Mouse (Mus musculus) liver, embryonic 13.5 days (tissue): Measurements from ENCODE around the gene Dglucy. TPM values are rescaled to one million over a fixed set of nuclear protein-coding genes. Genes with fewer than 3 reads are reported as not detected.

Source experiments
- ATAC-seq: fragments of 200-750 bp; cut with Nextera tagmentation; 2 replicates; pipeline ENCODE4 v1.8.0; 2017; ENCODE audit warnings: low read depth, mild to moderate bottlenecking, moderate number of reproducible peaks, moderate library complexity
- DNase-seq: peaks from one replicate; pipeline ENCODE4 v3.0.0; 2022
- H3K27ac ChIP-seq: fragments of 300-500 bp; sonication (generic); 2 replicates; pipeline ENCODE4 v1.5.1; 2015; ENCODE audit warnings: moderate library complexity, mild to moderate bottlenecking, inconsistent platforms
- H3K27me3 ChIP-seq: fragments of 300-500 bp; sonication (generic); 2 replicates; pipeline ENCODE4 v1.6.1; 2015; ENCODE audit warnings: mild to moderate bottlenecking, inconsistent platforms
- H3K36me3 ChIP-seq: fragments of 300-500 bp; sonication (generic); 2 replicates; pipeline ENCODE4 v1.6.1; 2015; ENCODE audit warnings: mild to moderate bottlenecking, inconsistent platforms
- H3K4me1 ChIP-seq: fragments of 300-500 bp; sonication (generic); replicated peaks from 2 replicates; pipeline ENCODE4 v1.6.1; 2015; ENCODE audit warnings: inconsistent platforms
- H3K4me2 ChIP-seq: fragments of 300-500 bp; sonication (generic); 2 replicates; pipeline ENCODE4 v1.6.1; 2015; ENCODE audit warnings: inconsistent platforms, mild to moderate bottlenecking, moderate library complexity
- H3K4me3 ChIP-seq: fragments of 300-500 bp; sonication (generic); replicated peaks from 2 replicates; pipeline ENCODE4 v1.5.1; 2015; ENCODE audit warnings: mild to moderate bottlenecking, inconsistent platforms
- H3K9ac ChIP-seq: fragments of 300-500 bp; sonication (generic); 2 replicates; pipeline ENCODE4 v1.6.1; 2015; ENCODE audit warnings: mild to moderate bottlenecking, inconsistent platforms
- H3K9me3 ChIP-seq: fragments of 300-500 bp; sonication (generic); replicated peaks from 2 replicates; pipeline ENCODE4 v1.6.1; 2016; ENCODE audit warnings: inconsistent platforms
- WGBS: fragments of 180-500 bp; shearing (Covaris S2); methylation state at CpG from one replicate; pipeline ENCODE4 v1.1.7; 2015; ENCODE audit not compliant: insufficient replicate concordance; 5-methylcytosine and 5-hydroxymethylcytosine counted together
- polyA plus RNA-seq: library from polyadenylated mRNA; unstranded; fragments of >200 nt; fragmentation: Nextera tagmentation; extraction: Ambion mirVana; gene quantifications from 2 replicates; pipeline ENCODE4 v1.2.1, GENCODE M21; 2015

The Dglucy gene
- polyA plus RNA-seq, 1 experiment from 2014 or later: 0.93 TPM

DNA sequence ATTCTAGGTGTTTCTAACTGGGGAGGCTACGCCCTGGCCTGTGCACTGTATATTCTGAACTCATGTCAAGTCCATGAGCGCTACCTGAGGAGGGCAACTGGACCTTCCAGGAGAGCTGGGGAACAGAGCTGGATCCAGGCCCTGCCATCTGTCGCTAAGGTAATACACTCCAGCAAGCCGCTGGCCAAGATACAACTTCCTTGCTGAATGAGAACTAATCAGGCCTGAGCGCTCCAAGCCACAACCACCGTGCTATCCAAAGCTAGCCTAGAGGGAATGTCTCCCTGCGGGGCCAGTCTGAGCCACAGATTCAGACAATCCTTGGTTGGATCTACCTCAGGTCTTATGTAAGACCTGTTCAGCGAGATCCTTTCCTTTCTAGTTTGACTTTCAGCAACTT lies 88.2 kb downstream of the Dglucy start:
- Histone ChIP-seq H3K27ac (no peak overlapping the region), H3K36me3 (no peaks in the 10 kb centered on the region), H3K9me3 (no peaks in the 10 kb centered on the region), H3K4me1 (no peaks in the 10 kb centered on the region), H3K4me2 (no peak overlapping the region), H3K4me3 (no peak overlapping the region), H3K9ac (no peak overlapping the region), H3K27me3 (no peaks in the 10 kb centered on the region)
- DNase-seq (no peak), ATAC-seq (no peak)
- 70% methylated on average over 8 of the region's 8 CpGs for whole genome bisulfite sequencing

DNA sequence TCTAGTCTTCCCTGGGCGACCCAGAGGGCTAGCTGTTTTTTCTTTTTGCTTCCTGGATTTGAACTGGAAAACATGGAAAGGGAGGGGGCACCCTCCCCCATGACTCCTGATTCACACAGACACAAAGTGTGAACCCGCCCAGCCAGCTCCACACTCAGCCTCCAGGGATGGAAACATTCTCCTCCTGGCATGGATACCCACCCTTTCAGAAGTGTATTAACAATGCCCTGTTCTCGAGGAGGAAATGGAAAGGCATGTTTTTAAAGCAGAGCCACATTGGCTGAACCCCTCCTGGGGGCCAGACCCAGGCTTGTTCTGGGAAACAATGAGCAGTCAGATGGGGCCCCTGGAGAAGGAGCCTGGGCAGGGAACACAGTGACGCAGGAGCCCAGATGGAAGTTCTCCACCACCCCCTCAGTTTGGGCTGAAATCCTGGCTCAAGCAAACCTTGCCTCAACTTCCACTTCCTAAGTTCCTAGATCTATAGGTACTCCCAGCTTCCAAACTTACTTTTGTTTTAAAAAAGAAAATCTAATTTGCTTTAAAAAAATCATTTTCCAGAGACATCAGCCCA lies 89.3 kb downstream of the Dglucy start:
- ATAC-seq: no peak
- no peaks in the 10 kb centered on the region for H3K27me3 ChIP-seq
- no peaks in the 10 kb centered on the region for H3K9me3 ChIP-seq
- no peak for DNase-seq
- H3K36me3 ChIP-seq: no peaks in the 10 kb centered on the region
- no peak overlapping the region for H3K9ac ChIP-seq
- H3K4me2 ChIP-seq: no peak overlapping the region
- H3K4me3 ChIP-seq: no peak overlapping the region
- no peaks in the 10 kb centered on the region for H3K4me1 ChIP-seq
- WGBS: 31% methylated on average over 4 of the region's 4 CpGs
- no peak overlapping the region for H3K27ac ChIP-seq

DNA sequence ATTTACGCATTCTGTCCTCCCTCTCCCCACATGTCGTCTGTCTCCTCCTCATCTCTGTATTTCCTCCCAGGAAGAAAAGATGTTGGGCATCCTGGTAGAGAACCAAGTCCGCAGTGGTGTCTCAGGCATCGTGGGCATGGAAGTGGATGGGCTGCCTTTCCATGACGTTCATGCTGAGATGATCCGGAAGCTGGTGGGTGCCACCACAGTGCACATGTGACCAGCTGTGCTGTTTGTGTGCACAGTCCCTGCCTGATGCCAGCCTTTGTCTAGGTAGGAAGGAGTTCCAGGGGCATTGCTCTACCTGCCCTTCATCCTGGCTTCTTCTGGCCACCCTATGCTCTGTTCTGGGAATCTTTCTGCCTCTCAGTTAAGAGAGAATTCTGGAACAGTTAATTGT lies 92.4 kb downstream of the Dglucy start:
- WGBS: 70% methylated on average over 6 of the region's 6 CpGs

DNA sequence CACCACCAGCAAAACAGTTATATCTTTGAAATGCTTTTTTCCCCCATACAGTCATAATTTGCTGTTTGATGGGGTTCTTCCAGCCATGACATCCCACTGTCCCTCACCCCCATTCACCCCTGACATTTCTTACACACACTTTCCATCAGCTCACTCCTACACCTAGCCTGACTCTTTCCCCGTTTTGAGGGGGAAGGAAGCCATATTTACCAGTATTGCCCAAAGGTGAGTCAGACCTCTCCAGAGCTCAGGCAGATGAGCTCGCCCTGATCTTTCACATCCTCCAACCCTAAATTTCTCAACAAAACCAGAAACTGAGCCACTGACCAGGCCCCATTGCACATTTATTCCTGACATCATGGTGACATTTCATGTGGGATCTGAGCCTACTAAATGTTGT lies 93.0 kb downstream of the Dglucy start:
- Histone ChIP-seq H3K4me2 (no peak overlapping the region), H3K27ac (no peak overlapping the region), H3K4me1 (no peaks in the 10 kb centered on the region), H3K27me3 (no peaks in the 10 kb centered on the region), H3K36me3 (no peaks in the 10 kb centered on the region), H3K9me3 (no peaks in the 10 kb centered on the region), H3K4me3 (no peak overlapping the region), H3K9ac (no peak overlapping the region)
- 46% methylated on average over 2 of the region's 2 CpGs for WGBS
- no peak for ATAC-seq
- DNase-seq: no peak

More for the DNA sequence above, 92.4 kb downstream of the Dglucy start:
- Histone ChIP-seq H3K9me3 (no peaks in the 10 kb centered on the region), H3K4me1 (no peaks in the 10 kb centered on the region), H3K4me2 (no peak overlapping the region), H3K27me3 (no peaks in the 10 kb centered on the region), H3K4me3 (no peak overlapping the region), H3K36me3 (no peaks in the 10 kb centered on the region), H3K27ac (no peak overlapping the region), H3K9ac (no peak overlapping the region)
- DNase-seq: no peak
- ATAC-seq: no peak

DNA sequence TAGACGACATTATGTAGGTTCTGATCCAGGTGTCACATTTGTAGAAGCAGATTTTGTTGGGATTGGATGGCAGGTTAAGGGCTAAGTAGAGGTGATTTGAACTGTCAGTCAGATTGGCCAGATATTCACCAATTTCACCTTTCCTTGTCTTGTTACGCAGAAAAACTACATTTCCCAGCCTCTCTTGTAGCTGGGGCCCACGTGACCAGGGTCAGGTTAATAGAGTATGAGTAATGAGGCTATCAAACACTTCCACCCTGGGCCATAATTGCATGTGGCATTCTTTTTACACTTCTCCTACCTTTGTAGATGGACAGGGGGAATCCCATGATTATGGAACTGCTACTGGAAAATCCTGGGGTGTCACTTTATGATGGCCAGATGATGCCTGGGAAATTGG lies 94.8 kb downstream of the Dglucy start:
- Histone ChIP-seq H3K4me2 (no peak overlapping the region), H3K36me3 (no peaks in the 10 kb centered on the region), H3K9me3 (no peaks in the 10 kb centered on the region), H3K27me3 (no peaks in the 10 kb centered on the region), H3K4me1 (no peaks in the 10 kb centered on the region), H3K4me3 (no peak overlapping the region), H3K9ac (no peak overlapping the region), H3K27ac (no peak overlapping the region)
- ATAC-seq (no peak), DNase-seq (no peak)
- WGBS: 60% methylated on average over 3 of the region's 3 CpGs

DNA sequence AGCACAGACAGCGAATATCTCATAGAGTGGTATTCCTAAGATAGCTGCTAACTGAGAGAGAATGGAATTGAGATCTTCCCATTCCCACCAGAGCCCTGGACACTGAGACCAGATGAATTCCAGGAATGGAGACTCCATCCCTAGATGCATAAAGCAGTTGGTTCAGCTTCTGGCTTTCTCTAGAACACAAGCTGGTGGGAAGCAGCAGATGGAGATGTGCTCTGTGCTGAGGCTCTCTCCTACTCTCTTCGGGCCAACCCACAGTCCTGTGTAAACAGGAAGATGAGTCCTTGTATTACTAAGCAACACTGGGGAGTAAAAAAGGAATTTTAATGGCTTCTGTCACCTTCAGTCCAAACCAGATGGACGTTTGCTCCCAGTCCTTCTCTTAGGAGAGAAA lies 96.7 kb downstream of the Dglucy start:
- Histone ChIP-seq H3K9me3 (no peaks in the 10 kb centered on the region), H3K27ac (no peak overlapping the region), H3K4me2 (no peak overlapping the region), H3K27me3 (no peaks in the 10 kb centered on the region), H3K36me3 (no peaks in the 10 kb centered on the region), H3K4me3 (no peak overlapping the region), H3K9ac (no peak overlapping the region), H3K4me1 (no peaks in the 10 kb centered on the region)
- 42% methylated on average over 3 of the region's 3 CpGs for WGBS
- no peak for ATAC-seq
- no peak for DNase-seq

DNA sequence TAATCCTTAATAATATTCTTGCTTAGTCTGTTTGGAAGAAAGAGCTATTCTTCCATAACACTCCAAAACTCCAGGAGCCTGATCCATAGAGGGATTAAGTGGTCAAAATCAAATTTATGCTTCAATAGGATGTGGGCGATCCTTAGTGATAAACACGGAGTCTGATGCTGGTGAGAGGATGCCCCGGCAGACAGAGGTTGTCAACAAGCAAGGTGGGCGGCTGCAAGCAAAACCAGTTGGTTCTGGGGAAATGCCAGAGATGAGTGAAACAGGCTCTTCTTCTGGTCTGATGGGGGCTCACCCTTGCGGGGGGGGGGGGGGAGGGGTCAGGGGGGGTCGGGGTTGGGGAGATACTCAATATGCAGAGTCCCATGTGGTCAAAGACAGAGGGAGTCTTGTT lies 97.1 kb downstream of the Dglucy start:
- no peaks in the 10 kb centered on the region for H3K27me3 ChIP-seq
- no peak overlapping the region for H3K4me3 ChIP-seq
- DNase-seq (no peak), ATAC-seq (no peak)
- 49% methylated on average over 6 of the region's 6 CpGs for WGBS
- H3K9ac ChIP-seq: no peak overlapping the region
- H3K4me1 ChIP-seq: no peaks in the 10 kb centered on the region
- no peak overlapping the region for H3K27ac ChIP-seq
- H3K9me3 ChIP-seq: no peaks in the 10 kb centered on the region
- H3K4me2 ChIP-seq: no peak overlapping the region
- H3K36me3 ChIP-seq: no peaks in the 10 kb centered on the region

DNA sequence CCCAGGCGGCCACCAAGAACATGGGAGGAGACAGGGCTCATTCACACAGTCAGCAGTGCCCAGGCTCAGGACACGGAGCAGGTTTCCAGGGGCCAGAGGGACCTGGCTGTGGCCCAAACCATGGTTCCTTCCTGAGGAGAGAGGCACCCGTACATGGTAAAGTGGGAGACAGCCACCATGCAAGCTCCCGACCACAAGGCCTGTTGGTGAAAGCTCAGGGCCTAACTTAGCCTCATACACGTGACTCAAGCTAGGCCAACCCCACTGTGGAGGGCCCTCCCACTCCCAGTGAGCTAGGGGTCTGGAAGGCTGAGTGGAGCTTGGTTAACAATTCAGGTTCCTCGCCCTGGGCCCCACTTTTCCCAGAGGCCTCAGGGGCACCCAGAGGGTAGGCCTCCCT lies 99.1 kb downstream of the Dglucy start:
- no peak overlapping the region for H3K4me3 ChIP-seq
- no peak overlapping the region for H3K4me2 ChIP-seq
- H3K36me3 ChIP-seq: no peaks in the 10 kb centered on the region
- H3K27ac ChIP-seq: no peak overlapping the region
- no peaks in the 10 kb centered on the region for H3K27me3 ChIP-seq
- no peak for DNase-seq
- WGBS: 63% methylated on average over 6 of the region's 6 CpGs
- 0 out of 2 replicates have a peak, but pooled peaks have one; percentile 12 for ATAC-seq
- no peaks in the 10 kb centered on the region for H3K4me1 ChIP-seq
- H3K9ac ChIP-seq: no peak overlapping the region
- H3K9me3 ChIP-seq: no peaks in the 10 kb centered on the region

DNA sequence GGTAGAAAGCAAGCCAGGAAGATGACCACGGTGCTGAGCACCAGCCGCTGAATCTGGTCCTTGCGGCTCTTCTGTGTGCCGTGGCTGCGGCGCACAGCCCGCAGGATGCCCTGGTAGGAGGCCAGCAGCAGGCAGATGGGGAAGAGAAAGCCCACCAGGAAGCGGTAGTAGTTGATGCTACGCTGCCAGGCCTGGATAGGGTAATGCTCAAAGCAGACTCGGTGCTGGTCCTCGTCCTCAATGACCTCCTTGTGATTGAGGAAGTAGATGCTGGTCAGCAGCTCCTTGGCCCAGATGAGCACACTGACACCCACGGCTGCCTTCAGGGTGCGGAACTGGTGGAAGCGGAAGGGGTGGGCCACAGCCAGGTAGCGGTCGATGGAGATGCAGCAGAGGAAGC lies 99.7 kb downstream of the Dglucy start:
- Histone ChIP-seq H3K9me3 (no peaks in the 10 kb centered on the region), H3K27ac (no peak overlapping the region), H3K4me1 (no peaks in the 10 kb centered on the region), H3K27me3 (no peaks in the 10 kb centered on the region), H3K9ac (no peak overlapping the region), H3K4me2 (no peak overlapping the region), H3K36me3 (no peaks in the 10 kb centered on the region), H3K4me3 (no peak overlapping the region)
- DNase-seq: no peak
- 76% methylated on average over 16 of the region's 16 CpGs for WGBS
- no peak for ATAC-seq

DNA sequence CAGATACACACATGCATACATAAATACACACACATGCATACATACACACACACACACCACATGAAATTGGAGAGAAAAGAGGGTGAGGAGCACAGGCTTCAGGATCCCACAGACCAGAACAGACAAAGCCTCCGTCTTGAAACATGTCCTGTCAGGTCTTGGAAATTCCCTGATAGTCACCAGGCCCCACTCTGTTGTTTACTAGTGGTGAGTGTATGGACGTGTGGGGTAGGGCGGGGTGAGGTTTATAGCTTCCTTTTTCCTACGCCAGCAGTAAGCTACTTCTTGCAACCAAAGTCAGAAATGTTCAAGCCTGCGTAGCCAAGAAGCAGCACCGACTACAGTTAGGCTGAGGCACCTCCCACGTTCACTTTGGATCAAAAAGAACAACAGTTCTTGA lies 104.3 kb downstream of the Dglucy start:
- Histone ChIP-seq H3K27me3 (peaks cover 11% of the 10 kb centered on the region; the same call in 1 of the 2 replicates), H3K27ac (no peak overlapping the region), H3K4me2 (no peak overlapping the region), H3K9ac (no peak overlapping the region), H3K36me3 (no peaks in the 10 kb centered on the region), H3K9me3 (no peaks in the 10 kb centered on the region), H3K4me1 (no peaks in the 10 kb centered on the region), H3K4me3 (no peak overlapping the region)
- WGBS: 40% methylated on average over 7 of the region's 7 CpGs
- ATAC-seq: no peak
- no peak for DNase-seq

DNA sequence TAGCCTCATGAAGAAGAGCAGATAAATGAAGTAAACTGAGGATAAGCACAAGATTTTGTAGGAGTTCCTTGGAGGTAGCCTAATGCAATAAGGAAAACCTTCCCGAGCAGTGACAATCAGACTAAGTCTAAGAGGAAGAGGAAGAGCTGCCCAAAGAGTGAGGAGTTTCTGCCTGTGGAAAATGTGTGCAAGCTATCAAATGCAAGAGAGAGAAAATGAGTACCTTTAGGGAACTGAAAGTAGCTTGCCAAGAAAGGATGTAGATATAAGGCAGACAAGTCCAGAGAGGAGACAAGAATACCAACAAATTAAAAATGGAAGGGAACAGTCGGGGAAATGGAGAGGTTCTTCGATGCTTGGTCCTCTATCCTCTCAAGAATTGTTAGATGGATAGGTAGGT lies 106.7 kb downstream of the Dglucy start:
- Histone ChIP-seq H3K4me1 (no peaks in the 10 kb centered on the region), H3K9me3 (no peaks in the 10 kb centered on the region), H3K27ac (no peak overlapping the region), H3K9ac (no peak overlapping the region), H3K4me3 (no peak overlapping the region), H3K4me2 (no peak overlapping the region), H3K36me3 (no peaks in the 10 kb centered on the region), H3K27me3 (peaks cover 13% of the 10 kb centered on the region; the same call in 1 of the 2 replicates)
- DNase-seq (no peak), ATAC-seq (no peak)
- 68% methylated on average over 3 of the region's 3 CpGs for WGBS

DNA sequence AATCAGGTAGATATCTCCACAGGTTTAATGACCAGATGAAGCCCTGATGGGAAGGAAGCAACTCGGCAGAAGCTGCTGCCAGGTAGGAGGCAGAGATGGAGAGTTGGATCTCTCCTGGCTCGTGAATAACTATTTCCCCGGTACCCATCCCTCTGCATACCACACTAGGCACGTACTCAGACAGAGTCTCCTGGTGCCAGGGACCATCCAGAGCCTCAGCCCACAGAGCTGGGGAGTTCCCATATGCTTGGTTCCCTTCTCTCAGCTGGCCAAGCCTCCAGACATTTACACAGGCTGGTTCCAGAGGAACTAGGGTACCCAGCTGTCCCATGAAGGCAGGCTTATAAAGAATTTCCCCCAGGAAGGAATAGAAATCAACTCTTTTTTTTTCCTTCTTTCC lies 108.0 kb downstream of the Dglucy start:
- no peak overlapping the region for H3K9ac ChIP-seq
- no peak for DNase-seq
- no peak overlapping the region for H3K4me3 ChIP-seq
- no peaks in the 10 kb centered on the region for H3K36me3 ChIP-seq
- no peaks in the 10 kb centered on the region for H3K9me3 ChIP-seq
- H3K27ac ChIP-seq: no peak overlapping the region
- H3K27me3 ChIP-seq: peaks cover 13% of the 10 kb centered on the region; the same call in 1 of the 2 replicates
- H3K4me1 ChIP-seq: no peaks in the 10 kb centered on the region
- WGBS: 70% methylated on average over 4 of the region's 4 CpGs
- ATAC-seq: no peak
- H3K4me2 ChIP-seq: no peak overlapping the region
